Mouse (Mus musculus): Measurements from ENCODE around the gene Slc7a15. TPM values are rescaled to one million over a fixed set of nuclear protein-coding genes. Genes with fewer than 3 reads are reported as not detected.
"Not testable (repeated sequence)": the region's sequence is repeated elsewhere in the genome, so short reads cannot be mapped to it uniquely, and the experiment has no call there.

Gene Slc7a15
- total RNA-seq (2021), result not detected

- DNase-seq, result not testable (repeated sequence)
Observed at GRCm38 (mm10) chr12:8598966-8599365, at the start of gene Slc7a15. Gene Slc7a15, minus strand, starts transcription at chr12:8599066.

GRCm38 (mm10) chr12:8648211-8648610 is 49.3 kb upstream of the Slc7a15 start:
- not testable (repeated sequence) for DNase-seq

- no peak for DNase-seq
Observed at GRCm38 (mm10) chr12:8641425-8641735, 42.5 kb upstream of the Slc7a15 start.

- peak; percentile 99 for DNase-seq
Observed at GRCm38 (mm10) chr12:8640711-8641424, 42.0 kb upstream of the Slc7a15 start.

GRCm38 (mm10) chr12:8640186-8640585 is 41.3 kb upstream of the Slc7a15 start:
- DNase-seq, result not testable (repeated sequence)

GRCm38 (mm10) chr12:8638411-8639087 is 39.7 kb upstream of the Slc7a15 start:
- DNase-seq, result peak; percentile 88

- DNase-seq, result peak; percentile 15
Observed at GRCm38 (mm10) chr12:8636945-8637344, 38.1 kb upstream of the Slc7a15 start.

GRCm38 (mm10) chr12:8635546-8635945 is 36.7 kb upstream of the Slc7a15 start:
- DNase-seq, result no peak

GRCm38 (mm10) chr12:8634306-8634705 is 35.4 kb upstream of the Slc7a15 start:
- DNase-seq, result no peak

- DNase-seq, result no peak
Observed at GRCm38 (mm10) chr12:8632737-8633365, 34.0 kb upstream of the Slc7a15 start.

- DNase-seq, result no peak
Observed at GRCm38 (mm10) chr12:8631691-8632090, 32.8 kb upstream of the Slc7a15 start.

- no peak for DNase-seq
Observed at GRCm38 (mm10) chr12:8629537-8629936, 30.7 kb upstream of the Slc7a15 start.

GRCm38 (mm10) chr12:8620678-8621018 is 21.8 kb upstream of the Slc7a15 start:
- DNase-seq, result no peak

- DNase-seq, result no peak
Observed at GRCm38 (mm10) chr12:8619827-8620677, 21.2 kb upstream of the Slc7a15 start.

GRCm38 (mm10) chr12:8618271-8618670 is 19.4 kb upstream of the Slc7a15 start:
- no peak for DNase-seq

- DNase-seq, result no peak
Observed at GRCm38 (mm10) chr12:8609070-8609469, 10.2 kb upstream of the Slc7a15 start.

GRCm38 (mm10) chr12:8595611-8596010 is 3.3 kb downstream of the Slc7a15 start:
- DNase-seq, result no peak

GRCm38 (mm10) chr12:8591326-8591725 is 7.5 kb downstream of the Slc7a15 start:
- DNase-seq, result not testable (repeated sequence)

GRCm38 (mm10) chr12:8573405-8573804 is 25.5 kb downstream of the Slc7a15 start:
- DNase-seq, result no peak

GRCm38 (mm10) chr12:8571903-8572341 is 26.9 kb downstream of the Slc7a15 start:
- not testable (repeated sequence) for DNase-seq

GRCm38 (mm10) chr12:8571287-8571902 is 27.5 kb downstream of the Slc7a15 start:
- not testable (repeated sequence) for DNase-seq

GRCm38 (mm10) chr12:8562213-8562612 is 36.7 kb downstream of the Slc7a15 start:
- not testable (repeated sequence) for DNase-seq
